Mouse (Mus musculus): ENCODE measurements around the gene Nop2. TPM values are rescaled to one million over a fixed set of nuclear protein-coding genes. Genes with fewer than 3 reads are reported as not detected.

Gene Nop2
- total RNA-seq (2023): 10 to 100 TPM; 17.7 to 18.4 TPM

DNA sequence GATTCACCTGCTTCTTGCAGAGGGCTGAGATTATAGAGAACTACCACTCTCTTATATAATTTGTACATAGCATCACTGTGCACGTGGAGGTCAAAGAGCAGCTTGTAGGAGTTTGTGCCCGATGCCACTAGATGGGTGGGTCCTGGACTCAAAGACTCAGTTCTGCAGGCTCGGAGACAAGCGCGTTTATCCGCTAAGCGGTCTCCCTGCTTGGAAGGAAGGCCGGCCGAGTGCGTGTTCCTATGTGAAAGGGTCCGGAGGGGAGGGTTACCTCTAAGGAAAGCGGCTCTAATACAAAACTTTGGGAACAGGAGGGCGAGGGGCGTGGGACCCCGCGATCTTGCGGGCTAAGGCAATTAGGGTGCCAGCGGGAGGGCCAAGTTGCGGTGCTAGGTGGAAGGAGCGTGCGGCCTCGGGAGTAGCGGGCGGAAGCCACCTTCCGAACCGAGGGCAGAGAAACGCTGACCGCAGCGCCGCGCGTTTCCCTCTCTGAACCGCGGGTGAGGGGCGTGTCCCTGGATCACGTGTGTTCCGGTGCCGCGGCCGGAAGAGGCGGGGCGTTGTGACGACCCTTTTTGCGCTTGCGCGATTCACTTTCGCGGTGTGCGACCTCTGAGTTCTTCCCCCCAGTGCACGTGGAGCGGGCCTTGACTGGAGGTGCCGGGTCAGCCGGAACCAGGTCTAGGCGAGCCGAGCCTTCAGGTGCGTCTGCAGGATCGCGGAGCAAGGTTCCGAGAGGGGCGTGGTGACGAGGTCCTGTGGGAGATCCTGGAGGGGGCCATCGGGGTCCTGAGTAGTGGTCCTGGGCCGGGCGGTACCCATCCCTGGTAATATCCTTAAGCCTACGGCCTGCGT lies at the start of gene Nop2:
Gene Nop2, plus strand, starts transcription at position 608 of the 855 bp plus-strand sequence.

GRCm38 (mm10) chr6:125095391-125096278 lies 36.1 kb upstream of the Nop2 start, which contains the start of gene Chd4:
Gene Chd4, plus strand, starts transcription at chr6:125095981.

DNA sequence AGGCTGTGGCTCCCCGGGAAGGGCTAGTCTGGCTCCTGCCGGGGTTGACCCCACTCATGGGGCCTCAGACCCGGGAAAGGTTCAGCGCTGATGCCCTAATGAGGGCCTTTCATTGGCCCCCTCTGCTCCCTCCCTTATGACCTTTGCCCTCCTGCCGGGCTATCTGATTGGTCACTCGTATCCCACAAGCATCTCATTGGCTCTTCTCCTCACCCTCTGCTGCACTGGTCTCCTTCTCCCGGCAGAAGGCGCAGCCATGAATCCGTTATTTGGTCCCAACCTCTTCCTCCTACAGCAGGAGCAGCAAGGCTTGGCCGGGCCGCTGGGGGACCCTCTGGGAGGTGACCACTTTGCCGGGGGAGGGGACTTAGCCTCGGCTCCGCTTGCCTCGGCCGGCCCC lies 13.3 kb downstream of the Nop2 start, which contains the start of gene Iffo1:
Gene Iffo1, plus strand, starts transcription at position 241 of the 400 bp plus-strand sequence.

DNA sequence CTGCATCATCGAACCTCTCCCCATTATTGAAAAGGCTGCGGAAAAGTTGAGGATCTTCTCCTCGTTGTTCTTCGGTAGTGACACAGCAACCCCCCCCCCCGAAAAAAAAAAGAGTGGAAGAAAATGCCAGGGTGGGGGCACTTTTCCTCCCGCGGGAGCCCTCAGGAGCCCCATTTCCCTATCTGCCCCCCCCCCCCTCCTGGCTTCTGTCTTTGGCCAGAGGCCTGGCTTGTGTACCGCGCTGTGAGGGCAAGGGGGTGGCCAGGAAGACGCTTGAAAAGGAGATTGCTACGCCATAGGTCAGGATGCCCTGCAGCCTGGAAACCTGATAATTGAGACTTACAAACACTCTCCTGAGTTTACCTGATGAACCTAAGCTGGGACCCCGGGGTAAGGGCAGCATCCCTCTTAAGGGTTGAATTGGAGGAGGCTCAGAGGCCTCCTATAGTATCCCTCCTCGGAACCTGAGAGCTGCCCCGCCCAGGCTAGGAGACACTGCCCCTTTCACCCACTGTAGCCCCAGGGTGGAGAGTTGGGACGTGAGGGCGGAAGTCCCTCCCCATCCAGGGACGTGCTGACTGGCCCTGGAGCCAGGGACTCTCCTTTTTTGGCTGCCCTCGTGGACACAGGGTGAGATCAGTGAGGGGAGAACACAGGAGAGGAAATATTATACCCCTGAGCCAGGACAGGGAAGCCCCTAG lies 34.5 kb downstream of the Nop2 start, which contains the start of gene Gapdh:
Gene Gapdh, minus strand, starts transcription at position 417 of the 701 bp plus-strand sequence.

DNA sequence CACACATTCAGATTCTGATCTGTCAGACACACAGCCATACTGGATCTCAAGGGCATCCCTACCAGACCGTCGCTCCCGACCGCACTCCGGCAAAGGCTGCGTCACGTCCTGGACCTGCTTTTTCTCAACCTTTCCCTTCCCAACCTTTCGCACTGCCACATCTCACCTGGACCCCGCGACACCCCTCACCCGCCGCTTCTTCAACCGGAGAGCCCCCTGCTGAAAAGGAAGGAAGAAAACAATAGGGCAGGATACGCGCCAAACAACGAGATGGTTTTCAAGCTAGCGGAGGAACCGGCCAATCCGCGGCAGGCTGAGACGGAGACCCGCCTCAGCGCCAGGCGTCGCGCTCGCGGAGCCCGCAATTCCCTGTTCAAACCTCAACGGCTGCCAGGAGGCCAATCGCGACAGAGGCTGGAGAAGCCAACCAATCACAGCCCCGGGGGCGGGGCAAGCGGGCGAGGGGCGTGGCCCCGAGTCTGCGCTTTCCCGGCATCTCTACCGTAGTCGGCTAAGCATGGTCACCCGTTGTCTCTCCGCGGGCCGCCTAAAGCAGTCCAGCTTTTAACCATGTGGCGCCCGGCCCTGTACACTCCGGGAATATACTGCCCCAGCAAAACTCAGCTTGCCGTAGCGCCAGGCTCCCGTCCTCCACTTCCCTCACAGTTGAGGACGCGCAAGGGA lies 59.8 kb downstream of the Nop2 start, which contains the start of the genes Ncapd2 and Mrpl51:
Gene Ncapd2, minus strand, starts transcription at position 370 of the 684 bp plus-strand sequence.
Gene Mrpl51, plus strand, starts transcription at position 470 of the 684 bp plus-strand sequence.

Other genes starting within 250 kb of the Nop2 start
- under 1 TPM in 1 of 2 experiments, not detected in 1; 0.24 TPM for gene Cd4, start 243.7 kb upstream of the Nop2 start, total RNA-seq (2023)
- gene Lag3, start 220.2 kb upstream of the Nop2 start, total RNA-seq (2023): 1 to 10 TPM in 1 of 2 experiments, under 1 TPM in 1; 0.44 to 1.2 TPM
- gene Ptms, start 211.8 kb upstream of the Nop2 start, total RNA-seq (2023): 100 to 1,000 TPM in 1 of 2 experiments, 10 to 100 TPM in 1; 99.4 to 117 TPM
- gene Mlf2, start 200.5 kb upstream of the Nop2 start, total RNA-seq (2023): 10 to 100 TPM; 89.4 to 93.4 TPM
- gene Cops7a, start 166.4 kb upstream of the Nop2 start, total RNA-seq (2023): 10 to 100 TPM; 19.9 to 22.1 TPM
- not detected for gene Pianp, start 135.2 kb upstream of the Nop2 start, total RNA-seq (2023)
- 10 to 100 TPM; 68.3 to 71.3 TPM for gene Zfp384, start 122.8 kb upstream of the Nop2 start, total RNA-seq (2023)
- gene Ing4, start 92.1 kb upstream of the Nop2 start, total RNA-seq (2023): 10 to 100 TPM; 63.2 to 66.2 TPM
- gene Acrbp, start 82.2 kb upstream of the Nop2 start, total RNA-seq (2023): 10 to 100 TPM; 14.2 to 19.9 TPM
- 10 to 100 TPM; 11.4 to 13.2 TPM for gene Lpar5, start 64.0 kb upstream of the Nop2 start, total RNA-seq (2023)
- gene Chd4, start 35.9 kb upstream of the Nop2 start, total RNA-seq (2023): 100 to 1,000 TPM; 177 to 182 TPM
- 10 to 100 TPM; 34.7 to 35.5 TPM for gene Iffo1, start 13.3 kb downstream of the Nop2 start, total RNA-seq (2023)
- 1,000 to 10,000 TPM; 1,411 to 1,465 TPM for gene Gapdh, start 34.6 kb downstream of the Nop2 start, total RNA-seq (2023)
- 100 to 1,000 TPM; 220 to 231 TPM for gene Ncapd2, start 59.8 kb downstream of the Nop2 start, total RNA-seq (2023)
- 10 to 100 TPM; 54.5 to 57.4 TPM for gene Mrpl51, start 59.9 kb downstream of the Nop2 start, total RNA-seq (2023)
- 10 to 100 TPM; 20.0 to 23.2 TPM for gene Vamp1, start 83.6 kb downstream of the Nop2 start, total RNA-seq (2023)
- gene Tapbpl, start 100.0 kb downstream of the Nop2 start, total RNA-seq (2023): 10 to 100 TPM; 11.2 to 13.5 TPM
- 1 to 10 TPM in 1 of 2 experiments, not detected in 1; 1.7 TPM for gene Cd27, start 105.1 kb downstream of the Nop2 start, total RNA-seq (2023)
- not detected for gene Tuba3a, start 154.1 kb downstream of the Nop2 start, total RNA-seq (2023)
- 10 to 100 TPM; 46.0 to 64.6 TPM for gene Ltbr, start 182.0 kb downstream of the Nop2 start, total RNA-seq (2023)
- gene Scnn1a, start 188.8 kb downstream of the Nop2 start, total RNA-seq (2023): 10 to 100 TPM; 10.3 to 10.4 TPM
- 100 to 1,000 TPM; 235 to 287 TPM for gene Tnfrsf1a, start 217.5 kb downstream of the Nop2 start, total RNA-seq (2023)
- not detected for gene Plekhg6, start 248.9 kb downstream of the Nop2 start, total RNA-seq (2023)